Mouse (Mus musculus): ENCODE data around the gene Plac8.

GRCm38 (mm10) chr5:100573256-100573655 is 1.2 kb upstream of the Plac8 start:
- no peak for TF ChIP-seq CTCF (IDR thresholded peaks at IDR 0.05; ENCODE audit: low read depth, low read length)
- TF ChIP-seq POLR2A (IDR thresholded peaks at IDR 0.05; ENCODE audit: insufficient read depth, low read length), result no peak
- no peak for TF ChIP-seq EP300 (IDR thresholded peaks at IDR 0.05; ENCODE audit: insufficient read depth, low read depth, low read length)

All from ES-Bruce4 (cell line).